Mouse (Mus musculus) forelimb bud, embryonic 11.5 days (tissue): ENCODE measurements around the gene Ikbke.

ENCODE experiments used
- DNase-seq: peaks from one replicate; pipeline ENCODE4 v3.0.0-alpha.2; 2012; ENCODE audit warnings: low read depth, low spot score

The Ikbke gene

GRCm38 (mm10) chr1:131239576-131240193, 39.7 kb downstream of the Ikbke start:
- DNase-seq = no peak

DNA sequence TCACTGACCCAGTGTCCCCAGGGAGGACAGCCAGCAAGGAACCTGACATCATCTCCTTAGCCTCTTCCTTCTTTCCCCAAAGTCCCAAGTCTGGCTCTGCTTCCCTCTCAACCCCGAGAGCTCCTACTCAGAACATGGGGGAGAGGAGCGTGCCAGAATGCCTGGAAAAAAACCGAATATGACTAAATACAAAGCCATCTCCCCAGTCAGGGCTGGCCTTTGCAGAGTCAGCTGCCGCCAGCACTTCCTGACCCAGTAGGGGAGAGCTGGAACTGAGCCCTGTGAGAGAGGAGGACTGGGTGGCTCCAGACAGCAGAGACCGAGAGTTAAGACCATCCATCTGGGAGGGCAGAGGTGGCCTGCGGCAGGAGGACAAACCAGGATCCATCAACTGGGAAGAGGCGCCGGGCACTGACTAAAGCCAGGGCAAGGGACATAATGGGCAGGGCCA, 40.5 kb downstream of the Ikbke start:
- DNase-seq = no peak

GRCm38 (mm10) chr1:131236077-131236476, 43.3 kb downstream of the Ikbke start:
- DNase-seq = no peak

GRCm38 (mm10) chr1:131233527-131233926, 45.9 kb downstream of the Ikbke start:
- no peak for DNase-seq

- DNase-seq = no peak
These were observed 50.7 kb downstream of the Ikbke start for GRCm38 (mm10) chr1:131228659-131229058.

DNA sequence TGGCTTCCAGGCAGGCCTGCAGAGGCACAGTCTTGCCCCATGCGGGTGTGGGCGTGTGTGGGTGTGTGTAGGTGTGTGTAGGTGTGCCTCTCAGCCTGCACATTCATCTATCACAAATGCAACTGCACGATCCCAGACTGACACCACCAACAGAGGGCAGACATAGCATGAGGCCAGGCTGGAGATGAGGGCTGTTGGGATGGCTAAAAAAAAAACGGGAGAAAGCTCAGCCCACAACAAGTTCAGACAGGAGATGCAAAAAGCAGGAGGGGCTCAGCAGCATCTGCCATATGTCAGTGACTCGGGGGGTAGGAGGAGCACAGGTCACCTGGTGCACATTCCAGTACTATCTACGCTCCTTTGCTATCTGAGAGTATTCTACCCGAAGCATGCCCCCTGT, 51.2 kb downstream of the Ikbke start:
- DNase-seq = no peak

- DNase-seq = no peak
These were observed 54.4 kb downstream of the Ikbke start for GRCm38 (mm10) chr1:131224848-131225471.

DNA sequence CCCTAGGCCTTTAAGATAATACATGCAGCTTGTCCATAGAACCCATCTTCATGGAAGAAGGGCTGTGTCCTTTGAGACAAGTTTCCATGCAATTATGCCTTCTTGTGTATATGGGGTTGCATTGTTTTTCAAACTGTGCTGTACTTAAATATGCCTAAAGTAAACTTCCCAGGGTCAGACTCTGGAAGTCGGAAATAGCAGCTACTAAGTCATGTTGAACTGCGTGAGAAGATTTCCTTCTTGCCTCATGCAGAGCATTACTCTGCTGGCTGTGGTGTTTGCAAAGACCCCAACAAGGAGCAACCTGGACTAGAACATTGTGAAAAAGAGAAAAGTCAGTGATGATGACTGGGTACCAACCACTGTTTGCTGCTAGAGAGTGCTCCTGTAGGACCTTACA, 56.1 kb downstream of the Ikbke start:
- DNase-seq = no peak

DNA sequence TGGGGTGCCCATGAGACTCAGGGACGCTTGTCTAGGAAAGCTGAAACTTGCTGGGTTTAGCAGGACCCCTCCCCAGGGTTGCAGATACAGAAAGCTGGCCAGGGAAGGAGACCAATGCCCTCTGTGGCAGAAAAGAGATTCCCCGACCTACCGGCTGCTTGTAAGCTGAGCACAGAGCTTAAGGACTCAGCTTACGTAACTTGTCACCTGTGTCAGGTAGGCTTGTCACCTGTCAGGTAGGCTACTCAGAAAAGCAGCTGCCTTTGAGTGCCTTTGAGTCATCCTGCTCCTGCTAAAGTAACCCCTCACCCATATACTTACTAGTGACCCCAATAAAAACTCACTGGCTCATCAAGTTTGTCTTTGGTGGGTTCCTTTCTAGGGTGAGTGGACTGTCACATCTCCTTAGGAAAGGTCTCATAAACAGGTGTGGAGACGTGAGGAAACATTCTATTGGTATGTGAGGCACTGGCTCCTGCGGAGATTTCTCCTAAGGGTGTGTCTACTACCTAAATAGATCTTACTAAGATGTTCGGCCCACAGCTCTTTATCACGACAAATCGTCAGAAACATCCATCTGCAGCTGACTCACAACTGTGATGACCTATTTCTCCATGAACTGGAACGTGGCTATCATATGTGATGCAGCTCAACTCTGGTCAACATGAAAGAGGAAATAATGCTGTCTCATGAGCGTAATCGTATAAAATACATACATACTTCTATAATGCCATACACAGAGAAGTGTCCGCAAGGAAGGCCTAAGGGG, 57.4 kb downstream of the Ikbke start:
- no peak for DNase-seq

DNA sequence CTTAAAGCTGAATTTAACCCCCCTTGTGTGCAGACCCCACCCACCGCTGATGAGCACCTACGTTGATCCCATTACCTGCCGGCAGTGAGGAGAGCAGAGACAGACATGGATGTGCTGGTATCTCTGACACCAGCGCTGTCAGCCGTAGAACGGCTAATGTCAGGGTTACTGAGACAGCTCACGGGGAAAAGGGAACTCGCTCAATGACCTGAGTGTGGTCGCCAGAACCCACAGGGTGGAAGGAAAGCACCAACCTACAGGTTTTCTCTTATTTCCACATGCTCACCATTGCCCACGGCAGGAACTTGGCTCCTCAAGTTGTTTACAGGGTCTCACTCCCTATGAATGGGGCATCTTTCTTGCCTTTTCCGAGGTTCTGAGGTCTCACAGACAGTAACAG, 60.5 kb downstream of the Ikbke start:
- DNase-seq = no peak

DNA sequence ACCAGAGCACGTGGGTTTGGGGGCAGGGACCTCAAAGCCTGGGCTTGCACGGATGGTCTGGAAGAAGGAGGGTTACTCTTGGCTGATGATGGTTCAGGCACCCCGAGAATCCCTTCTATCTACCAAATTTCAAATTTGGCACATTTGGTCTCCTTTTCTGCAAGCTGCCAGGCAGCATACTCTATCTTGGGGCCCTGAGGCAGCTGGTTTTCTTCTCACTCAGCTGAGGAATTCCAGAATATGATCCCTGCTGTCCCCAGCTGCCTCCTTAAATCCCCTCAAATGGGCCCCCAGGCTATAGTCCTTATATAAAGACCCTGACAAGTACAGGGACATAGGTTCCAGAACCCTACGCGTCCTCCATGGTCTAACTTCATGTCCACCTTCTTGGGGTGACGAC, 66.0 kb downstream of the Ikbke start:
- DNase-seq = no peak

DNA sequence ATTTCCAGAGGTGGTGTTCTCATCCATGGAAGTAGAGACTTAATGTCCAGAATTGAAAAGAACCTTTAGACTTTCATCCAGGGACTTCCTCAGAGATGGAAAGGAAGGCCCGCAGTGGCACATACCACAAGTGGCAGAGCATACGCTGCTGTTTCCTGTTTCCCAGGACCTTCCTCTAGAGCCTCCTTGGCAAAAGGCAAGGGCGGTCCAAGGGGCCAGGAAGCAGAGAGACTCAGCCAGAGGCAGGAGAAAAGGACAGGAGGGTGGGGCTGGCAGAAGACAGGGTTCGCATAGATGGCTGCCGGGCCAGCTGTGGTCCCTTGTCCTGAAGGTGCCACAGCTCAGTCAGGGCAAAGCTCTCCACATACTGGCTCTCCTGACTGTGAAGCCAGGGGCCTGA, 66.5 kb downstream of the Ikbke start:
- DNase-seq = no peak

DNA sequence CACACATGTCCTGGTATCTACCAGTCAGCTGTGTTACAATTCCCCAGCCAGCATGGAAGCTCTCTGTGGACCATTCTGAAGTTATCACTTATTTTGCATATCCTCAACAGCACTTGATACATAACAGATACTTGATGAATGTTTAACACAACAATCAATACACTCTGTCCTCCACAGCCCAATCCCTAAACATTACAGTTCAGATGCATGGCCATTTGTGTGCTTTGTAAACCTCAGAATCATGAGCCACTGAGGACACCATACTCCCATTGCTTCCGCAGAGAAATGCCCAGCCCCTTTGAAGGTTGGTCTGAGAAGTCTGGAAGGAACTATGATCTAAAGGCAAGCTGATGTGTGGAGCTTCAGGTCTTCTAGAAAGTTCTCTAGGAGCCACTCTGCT, 67.8 kb downstream of the Ikbke start:
- DNase-seq = no peak

- no peak for DNase-seq
These were observed 69.4 kb downstream of the Ikbke start for GRCm38 (mm10) chr1:131209971-131210426.

GRCm38 (mm10) chr1:131208800-131209199, 70.6 kb downstream of the Ikbke start:
- DNase-seq = no peak

GRCm38 (mm10) chr1:131208081-131208480, 71.3 kb downstream of the Ikbke start:
- no peak for DNase-seq

- DNase-seq = peak; percentile 50
These were observed 71.9 kb downstream of the Ikbke start for GRCm38 (mm10) chr1:131207531-131207930.

DNA sequence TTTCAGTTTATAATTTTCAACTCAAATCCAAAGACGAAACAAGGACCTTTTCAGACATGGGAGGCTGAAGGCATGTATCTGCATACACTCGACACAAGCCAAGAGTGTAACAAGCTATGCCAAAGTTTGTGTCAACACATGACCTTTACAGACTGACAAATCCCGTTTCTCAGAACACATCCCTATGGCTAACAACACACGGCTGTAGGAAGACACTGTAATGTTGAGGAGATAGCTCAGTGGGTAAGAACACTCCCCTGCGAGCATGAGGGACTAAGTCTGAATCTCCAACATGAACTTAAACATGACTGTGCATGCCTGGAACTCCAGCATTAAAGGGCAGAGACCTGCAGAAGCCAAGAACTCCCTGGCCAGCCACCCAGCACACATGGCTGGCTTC, 73.1 kb downstream of the Ikbke start:
- no peak for DNase-seq

GRCm38 (mm10) chr1:131204461-131204860, 74.9 kb downstream of the Ikbke start:
- DNase-seq = no peak
